Mouse (Mus musculus): ENCODE measurements around the gene Stat6. TPM values are rescaled to one million over a fixed set of nuclear protein-coding genes. Genes with fewer than 3 reads are reported as not detected.

Stat6 gene
- polyA plus RNA-seq, 1 experiment from 2014 or later: 27.0 TPM

- no peak for DNase-seq (ENCODE audit: low spot score)
- Histone ChIP-seq H3K9me3 (replicated peaks; ENCODE audit: low read length) (no peaks in the 10 kb centered on the region), H3K27me3 (ENCODE audit: insufficient read depth, low read length) (no peaks in the 10 kb centered on the region), H3K9ac (ENCODE audit: low read depth, low read length) (no peak overlapping the region), H3K27ac (no peak overlapping the region), H3K4me3 (replicated peaks; ENCODE audit: low read depth, low read length) (no peak overlapping the region), H3K4me2 (ENCODE audit: low read length) (no peak overlapping the region), H3K4me1 (replicated peaks; ENCODE audit: insufficient read depth, low read length) (peaks cover 15% of the 10 kb centered on the region), H3K36me3 (ENCODE audit: insufficient read depth, low read length) (peaks cover 15% of the 10 kb centered on the region; the same call in 1 of the 2 replicates)
- 88% methylated on average over 14 of the region's 14 CpGs for WGBS
- no peak for ATAC-seq (replicated peaks; ENCODE audit: low FRiP score, low read depth)
- TF ChIP-seq CTCF (IDR thresholded peaks at IDR 0.05; ENCODE audit: low read depth): no peak
These were observed 30.6 kb upstream of the Stat6 start for GRCm38 (mm10) chr10:127612079-127612775.

DNA sequence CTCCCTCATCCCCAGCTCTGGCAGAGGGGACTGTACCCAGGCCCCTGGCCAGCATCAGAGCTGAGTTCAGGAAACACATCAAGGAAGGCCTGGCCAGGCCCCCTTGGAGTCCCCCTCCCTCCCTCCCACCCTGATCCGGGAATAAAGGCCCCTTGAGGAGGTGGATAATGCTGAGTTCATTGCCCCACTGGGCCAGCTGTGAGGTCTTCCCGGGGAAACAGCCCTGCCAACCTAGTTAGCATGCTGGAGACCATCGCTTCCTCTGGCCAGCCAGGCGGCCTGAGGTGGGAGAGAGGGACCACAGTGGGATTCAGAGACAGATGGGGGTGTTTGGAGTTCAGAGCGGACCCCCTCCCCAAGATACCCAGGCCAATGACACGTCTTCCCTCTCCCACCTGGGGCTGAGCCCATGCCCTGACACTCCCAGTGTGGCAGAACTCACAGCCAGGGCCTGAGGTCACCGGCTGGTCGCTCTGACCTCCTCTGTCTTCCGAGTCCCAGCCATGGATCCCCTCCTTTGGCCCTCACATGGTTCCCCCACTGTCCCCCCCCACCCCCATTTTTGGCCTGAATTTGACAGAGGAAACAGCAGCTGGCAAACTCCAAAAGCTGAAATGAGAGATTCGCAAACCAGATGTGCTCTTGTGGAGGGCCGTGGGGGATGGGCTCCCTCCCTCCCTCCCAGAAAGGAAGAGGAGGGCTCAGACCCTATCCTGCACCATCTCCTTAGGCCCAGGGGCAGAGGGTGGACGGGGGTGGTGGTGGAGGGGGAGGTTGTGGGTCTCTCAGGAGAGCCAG, 28.4 kb upstream of the Stat6 start:
- ATAC-seq (replicated peaks; ENCODE audit: low FRiP score, low read depth) (0 out of 2 replicates have a peak, but pooled peaks have one; percentile 27), DNase-seq (ENCODE audit: low spot score) (no peak)
- Histone ChIP-seq H3K27ac (peak overlapping the region; percentile 79), H3K27me3 (ENCODE audit: insufficient read depth, low read length) (no peaks in the 10 kb centered on the region), H3K9ac (ENCODE audit: low read depth, low read length) (no peak overlapping the region), H3K4me1 (replicated peaks; ENCODE audit: insufficient read depth, low read length) (peaks cover 25% of the 10 kb centered on the region), H3K9me3 (replicated peaks; ENCODE audit: low read length) (no peaks in the 10 kb centered on the region), H3K4me3 (replicated peaks; ENCODE audit: low read depth, low read length) (no peak overlapping the region), H3K36me3 (ENCODE audit: insufficient read depth, low read length) (peaks cover 12% of the 10 kb centered on the region; the same call in 1 of the 2 replicates), H3K4me2 (ENCODE audit: low read length) (no peak overlapping the region)
- no peak for TF ChIP-seq CTCF (IDR thresholded peaks at IDR 0.05; ENCODE audit: low read depth)
- WGBS: 28% methylated on average over 12 of the region's 12 CpGs

DNA sequence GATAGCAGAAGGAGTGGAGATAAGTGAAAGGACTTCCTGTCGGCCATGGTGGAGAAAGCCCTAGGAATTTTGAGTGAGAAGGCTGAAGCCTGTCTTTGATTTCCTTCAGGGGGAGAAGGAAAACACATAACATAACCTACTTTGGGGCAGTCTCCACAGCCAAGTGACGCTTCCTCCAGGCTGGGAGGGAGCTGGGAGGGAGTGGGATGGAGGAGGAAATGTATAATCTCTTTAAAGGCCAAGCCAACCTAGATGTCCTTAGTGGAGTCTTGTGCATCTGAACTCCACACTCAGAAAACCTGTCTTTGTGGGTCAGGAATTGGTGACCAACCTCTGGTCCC, 27.8 kb upstream of the Stat6 start:
- peak overlapping the region; percentile 79 for H3K27ac ChIP-seq
- ATAC-seq (replicated peaks; ENCODE audit: low FRiP score, low read depth) (no peak), DNase-seq (ENCODE audit: low spot score) (no peak)
- H3K4me1 ChIP-seq (replicated peaks; ENCODE audit: insufficient read depth, low read length): peaks cover 25% of the 10 kb centered on the region
- peaks cover 12% of the 10 kb centered on the region; the same call in 1 of the 2 replicates for H3K36me3 ChIP-seq (ENCODE audit: insufficient read depth, low read length)
- TF ChIP-seq CTCF (IDR thresholded peaks at IDR 0.05; ENCODE audit: low read depth): no peak
- 29% methylated on average over 2 of the region's 2 CpGs for WGBS
- H3K4me2 ChIP-seq (ENCODE audit: low read length): no peak overlapping the region
- H3K4me3 ChIP-seq (replicated peaks; ENCODE audit: low read depth, low read length): no peak overlapping the region
- H3K9me3 ChIP-seq (replicated peaks; ENCODE audit: low read length): no peaks in the 10 kb centered on the region
- H3K27me3 ChIP-seq (ENCODE audit: insufficient read depth, low read length): no peaks in the 10 kb centered on the region
- no peak overlapping the region for H3K9ac ChIP-seq (ENCODE audit: low read depth, low read length)

- H3K4me3 ChIP-seq (replicated peaks; ENCODE audit: low read depth, low read length): no peak overlapping the region
- no peak for DNase-seq (ENCODE audit: low spot score)
- WGBS: 67% methylated on average over 3 of the region's 3 CpGs
- no peak for ATAC-seq (replicated peaks; ENCODE audit: low FRiP score, low read depth)
- TF ChIP-seq CTCF (IDR thresholded peaks at IDR 0.05; ENCODE audit: low read depth): no peak
- 0 out of 2 replicates have a peak overlapping the region, but pooled peaks have one; percentile 19 for H3K9ac ChIP-seq (ENCODE audit: low read depth, low read length)
- peak overlapping the region; percentile 79 for H3K27ac ChIP-seq
- peaks cover 12% of the 10 kb centered on the region; the same call in 1 of the 2 replicates for H3K36me3 ChIP-seq (ENCODE audit: insufficient read depth, low read length)
- H3K9me3 ChIP-seq (replicated peaks; ENCODE audit: low read length): no peaks in the 10 kb centered on the region
- H3K4me2 ChIP-seq (ENCODE audit: low read length): no peak overlapping the region
- peaks cover 25% of the 10 kb centered on the region for H3K4me1 ChIP-seq (replicated peaks; ENCODE audit: insufficient read depth, low read length)
- no peaks in the 10 kb centered on the region for H3K27me3 ChIP-seq (ENCODE audit: insufficient read depth, low read length)
These were observed 27.2 kb upstream of the Stat6 start for GRCm38 (mm10) chr10:127615591-127615990.

GRCm38 (mm10) chr10:127616261-127616679, 26.5 kb upstream of the Stat6 start:
- no peak for ATAC-seq (replicated peaks; ENCODE audit: low FRiP score, low read depth)
- peak; percentile 83 for DNase-seq (ENCODE audit: low spot score)
- no peak for TF ChIP-seq CTCF (IDR thresholded peaks at IDR 0.05; ENCODE audit: low read depth)
- Histone ChIP-seq H3K36me3 (ENCODE audit: insufficient read depth, low read length) (peaks cover 11% of the 10 kb centered on the region; the same call in 1 of the 2 replicates), H3K4me2 (ENCODE audit: low read length) (no peak overlapping the region), H3K4me1 (replicated peaks; ENCODE audit: insufficient read depth, low read length) (peaks cover 25% of the 10 kb centered on the region), H3K9ac (ENCODE audit: low read depth, low read length) (no peak overlapping the region), H3K4me3 (replicated peaks; ENCODE audit: low read depth, low read length) (no peak overlapping the region), H3K9me3 (replicated peaks; ENCODE audit: low read length) (no peaks in the 10 kb centered on the region), H3K27me3 (ENCODE audit: insufficient read depth, low read length) (no peaks in the 10 kb centered on the region), H3K27ac (peak overlapping the region; percentile 79)
- 47% methylated on average over 7 of the region's 7 CpGs for WGBS

DNA sequence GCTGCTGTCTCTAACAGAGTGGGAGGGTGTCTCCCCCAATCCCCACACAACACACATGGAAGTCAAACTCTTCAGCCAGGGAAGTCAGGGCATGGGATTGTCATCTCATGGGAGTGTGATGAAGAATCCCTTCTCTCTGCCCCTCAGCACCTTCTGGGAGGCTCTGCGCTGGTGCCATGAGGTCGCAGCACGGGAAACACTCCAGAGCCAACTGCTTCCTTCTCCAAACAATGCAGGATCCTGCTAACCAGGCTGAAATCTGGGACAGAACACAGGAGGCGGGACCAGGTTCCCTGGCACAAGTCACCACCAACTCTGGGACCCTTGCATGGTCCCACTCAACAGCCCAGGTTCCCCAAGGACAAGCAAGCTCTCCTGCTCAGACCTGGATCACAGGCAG, 25.5 kb upstream of the Stat6 start:
- no peak for DNase-seq (ENCODE audit: low spot score)
- 60% methylated on average over 4 of the region's 4 CpGs for WGBS
- no peak for ATAC-seq (replicated peaks; ENCODE audit: low FRiP score, low read depth)
- TF ChIP-seq CTCF (IDR thresholded peaks at IDR 0.05; ENCODE audit: low read depth): no peak
- Histone ChIP-seq H3K4me3 (replicated peaks; ENCODE audit: low read depth, low read length) (no peak overlapping the region), H3K27ac (0 out of 2 replicates have a peak overlapping the region, but pooled peaks have one; percentile 8), H3K4me2 (ENCODE audit: low read length) (0 out of 2 replicates have a peak overlapping the region, but pooled peaks have one; percentile 8), H3K9me3 (replicated peaks; ENCODE audit: low read length) (no peaks in the 10 kb centered on the region), H3K9ac (ENCODE audit: low read depth, low read length) (no peak overlapping the region), H3K4me1 (replicated peaks; ENCODE audit: insufficient read depth, low read length) (peaks cover 25% of the 10 kb centered on the region), H3K27me3 (ENCODE audit: insufficient read depth, low read length) (no peaks in the 10 kb centered on the region), H3K36me3 (ENCODE audit: insufficient read depth, low read length) (0 out of 2 replicates have a peak, but pooled peaks cover 2% of the 10 kb centered on the region)

Measured in kidney, postnatal 0 days (tissue).